In the genomic region with DNA sequence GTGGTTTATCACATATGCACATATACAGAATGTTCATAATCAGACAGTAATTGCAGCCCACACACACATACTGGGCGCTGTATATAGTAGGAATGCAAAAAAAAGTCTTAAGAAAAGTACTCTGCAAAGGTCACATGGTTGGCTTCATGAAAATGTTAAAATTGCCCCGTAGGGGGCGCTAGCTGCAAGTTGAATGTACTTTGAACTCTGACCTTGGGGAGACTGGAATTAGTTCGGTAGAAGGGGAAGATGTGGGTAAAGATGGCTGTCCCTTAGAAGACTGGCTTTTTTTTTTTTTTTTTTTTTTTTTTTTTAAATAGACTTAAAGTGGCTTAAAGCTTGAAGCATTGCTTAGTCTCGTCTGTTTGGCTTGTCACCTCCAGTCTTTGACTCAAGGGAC, we compare ENCODE assay signal across 9 mouse cellular contexts. TPM values are rescaled to one million over a fixed set of nuclear protein-coding genes. Genes with fewer than 3 reads are reported as not detected.
A peak's percentile ranks its signal among the peaks of the same experiment; 100 is the strongest.
DNase-seq lines count a peak whose midpoint lies in the region; ATAC-seq and TF ChIP-seq lines count a peak whose summit lies in the region.
"Had no signal": no experiment of that assay in that cellular context is flagged by ENCODE, and none has a peak within 500 bp of the region (broad histone marks: within the 10 kb centered on the region; RNA-seq: fewer than 3 reads in every experiment).

No protein-coding gene starts in this region.

- no peak overlapping the region for H3K9ac ChIP-seq in neural tube, embryonic 15.5 days (replicated peaks)
- no peak overlapping the region for H3K9ac ChIP-seq in heart, postnatal 0 days (replicated peaks; ENCODE audit: low read depth, low read length)
- H3K9ac ChIP-seq: heart, embryonic 15.5 days had no signal

- no peaks in the 10 kb centered on the region for H3K27me3 ChIP-seq in neural tube, embryonic 15.5 days (replicated peaks)
- no peaks in the 10 kb centered on the region for H3K27me3 ChIP-seq in heart, postnatal 0 days (ENCODE audit: control insufficient read depth, insufficient read depth, low read length)
- H3K27me3 ChIP-seq in limb, embryonic 10.5 days (ENCODE audit: low read depth, poor library complexity, severe bottlenecking): no peaks in the 10 kb centered on the region
- H3K27me3 ChIP-seq: heart, embryonic 15.5 days had no signal

- H3K9me3 ChIP-seq in neural tube, embryonic 15.5 days (replicated peaks): no peaks in the 10 kb centered on the region
- H3K9me3 ChIP-seq in heart, postnatal 0 days (replicated peaks; ENCODE audit: control insufficient read depth, low read length): no peaks in the 10 kb centered on the region
- no peaks in the 10 kb centered on the region for H3K9me3 ChIP-seq in limb, embryonic 10.5 days (replicated peaks)
- H3K9me3 ChIP-seq: heart, embryonic 15.5 days had no signal

- no peak overlapping the region for H3K4me3 ChIP-seq in neural tube, embryonic 15.5 days (replicated peaks)
- H3K4me3 ChIP-seq in heart, postnatal 0 days (ENCODE audit: low read depth, low read length): no peak overlapping the region
- no peak overlapping the region for H3K4me3 ChIP-seq in limb, embryonic 10.5 days
- H3K4me3 ChIP-seq: heart, embryonic 15.5 days had no signal

- no peaks in the 10 kb centered on the region for H3K36me3 ChIP-seq in neural tube, embryonic 15.5 days
- H3K36me3 ChIP-seq in heart, postnatal 0 days (replicated peaks; ENCODE audit: control insufficient read depth, insufficient read depth, low read length): no peaks in the 10 kb centered on the region
- H3K36me3 ChIP-seq in limb, embryonic 10.5 days: no peaks in the 10 kb centered on the region
- H3K36me3 ChIP-seq: heart, embryonic 15.5 days had no signal

- WGBS in neural tube, embryonic 15.5 days: 18% methylated on average over 5 of the region's 5 CpGs
- WGBS in heart, postnatal 0 days: 15% methylated on average over 5 of the region's 5 CpGs
- 21% methylated on average over 5 of the region's 5 CpGs for WGBS in limb, embryonic 10.5 days

- no peak overlapping the region for H3K27ac ChIP-seq in neural tube, embryonic 15.5 days (replicated peaks)
- H3K27ac ChIP-seq in heart, postnatal 0 days (ENCODE audit: low read depth): no peak overlapping the region
- H3K27ac ChIP-seq in limb, embryonic 10.5 days: no peak overlapping the region
- H3K27ac ChIP-seq: heart, embryonic 15.5 days had no signal

- DNase-seq in neural tube, embryonic 10.5 days (ENCODE audit: extremely low spot score, low spot score): peak; percentile 41
- DNase-seq in R1 (ENCODE audit: low read depth, low spot score): peak; percentile 92
- peak; percentile 80 to 85 for DNase-seq in cerebellum, postnatal 10 days
- DNase-seq in heart, postnatal 0 days (ENCODE audit: low spot score): peak; percentile 68
- peak; percentile 61 for DNase-seq in limb, embryonic 10.5 days (ENCODE audit: low spot score)
- peak; percentile 33 for DNase-seq in retina, adult 2 months (ENCODE audit: low read depth, low spot score)
- peak; percentile 36 to 69 for DNase-seq in urinary bladder, postnatal 4 days (ENCODE audit: low spot score in 2 of 2)

- peak; percentile 60 for TF ChIP-seq CTCF in heart, postnatal 0 days (IDR thresholded peaks at IDR 0.05; ENCODE audit: low read depth)

- TF ChIP-seq EP300 in heart, postnatal 0 days (IDR thresholded peaks at IDR 0.05; ENCODE audit: low read depth): no peak

- ATAC-seq in neural tube, embryonic 15.5 days (ENCODE audit: low FRiP score): no peak
- no peak for ATAC-seq in heart, postnatal 0 days (ENCODE audit: insufficient read depth, low read depth)

- H3K4me1 ChIP-seq in neural tube, embryonic 15.5 days: peaks cover 26% of the 10 kb centered on the region
- peaks cover 20% of the 10 kb centered on the region for H3K4me1 ChIP-seq in heart, postnatal 0 days (ENCODE audit: control insufficient read depth, insufficient read depth)
- H3K4me1 ChIP-seq in limb, embryonic 10.5 days: peaks cover 21% of the 10 kb centered on the region

- H3K4me2 ChIP-seq in neural tube, embryonic 15.5 days: no peak overlapping the region
- H3K4me2 ChIP-seq in heart, postnatal 0 days (ENCODE audit: low read depth, low read length): no peak overlapping the region
- H3K4me2 ChIP-seq: heart, embryonic 15.5 days had no signal

RNA-seq across cellular contexts. Expression of a gene that starts 28.4 kb away (rescaled TPM):
- 54.4 and 62.3 TPM in 2 replicates for polyA plus RNA-seq in neural tube, embryonic 15.5 days (2015; fragmentation: Nextera tagmentation; extraction: Ambion mirVana)
- total RNA-seq in heart, postnatal 0 days (2014; rRNA removed; ENCODE audit: low replicate concordance): 77.1 TPM in 2 replicates
- polyA plus RNA-seq in heart, postnatal 0 days (2015; fragmentation: Nextera tagmentation; extraction: Ambion mirVana): 43.7 and 49.2 TPM in 2 replicates
- 52.4 and 59.1 TPM in 2 replicates for polyA plus RNA-seq in limb, embryonic 10.5 days (2016; fragmentation: Nextera tagmentation; extraction: Ambion mirVana)

RNA-seq across cellular contexts. Expression of a gene that starts 55.0 kb away (rescaled TPM):
- polyA plus RNA-seq in neural tube, embryonic 15.5 days (2015; fragmentation: Nextera tagmentation; extraction: Ambion mirVana): not detected in 2 replicates
- not detected in 2 replicates for total RNA-seq in heart, postnatal 0 days (2014; rRNA removed; ENCODE audit: low replicate concordance)
- not detected in 2 replicates for polyA plus RNA-seq in heart, postnatal 0 days (2015; fragmentation: Nextera tagmentation; extraction: Ambion mirVana)
- polyA plus RNA-seq in limb, embryonic 10.5 days (2016; fragmentation: Nextera tagmentation; extraction: Ambion mirVana): 0.21 TPM in 1 of 2 replicates, not detected in the other
- polyA plus RNA-seq: heart, embryonic 15.5 days had no signal

Comparison
In these comparisons a context has a peak if more than half of its experiments do, and no peak if none do; other contexts are left out.
1. DNase-seq: peak in every context shown above with its lines; median percentile 92 in R1; 82 in cerebellum, postnatal 10 days; 68 in heart, postnatal 0 days; 61 in limb, embryonic 10.5 days; 52 in urinary bladder, postnatal 4 days; 41 in neural tube, embryonic 10.5 days; 33 in retina, adult 2 months.